Mouse (Mus musculus) kidney, postnatal 25 days (tissue): ENCODE results near the gene Casd1.
"Not testable (repeated sequence)": the region's sequence is repeated elsewhere in the genome, so short reads cannot be mapped to it uniquely, and the experiment has no call there.

ENCODE experiments used
- DNase-seq, 2 experiments: peaks; one replicate each; pipeline ENCODE4 v3.0.0; 2021; ENCODE audit warnings: mixed read lengths in 2 of 2

Gene Casd1

GRCm38 (mm10) chr6:4617911-4618310 is 17.3 kb downstream of the Casd1 start:
- no peak for DNase-seq

DNA sequence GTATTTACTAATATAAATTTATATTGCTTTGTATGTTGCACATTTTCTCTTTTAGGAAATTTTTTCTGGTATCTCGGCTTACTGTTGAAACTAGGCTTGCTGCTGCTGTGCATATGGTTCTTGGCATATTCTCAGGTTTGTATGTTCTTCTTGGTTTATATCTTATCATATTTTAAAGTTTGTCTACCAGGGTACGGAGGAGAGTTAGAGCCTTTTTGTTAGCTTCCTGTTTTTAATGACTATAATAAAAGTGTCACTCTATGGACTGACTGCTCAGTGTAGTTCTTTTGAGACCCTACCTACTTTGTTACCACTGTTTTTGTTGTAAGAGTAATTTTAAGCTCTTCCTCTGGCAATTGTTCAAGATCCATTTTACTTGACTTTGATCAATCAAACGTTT is 30.8 kb downstream of the Casd1 start:
- no peak for DNase-seq

- no peak for DNase-seq
Observed at GRCm38 (mm10) chr6:4633189-4633588, 32.5 kb downstream of the Casd1 start.

DNA sequence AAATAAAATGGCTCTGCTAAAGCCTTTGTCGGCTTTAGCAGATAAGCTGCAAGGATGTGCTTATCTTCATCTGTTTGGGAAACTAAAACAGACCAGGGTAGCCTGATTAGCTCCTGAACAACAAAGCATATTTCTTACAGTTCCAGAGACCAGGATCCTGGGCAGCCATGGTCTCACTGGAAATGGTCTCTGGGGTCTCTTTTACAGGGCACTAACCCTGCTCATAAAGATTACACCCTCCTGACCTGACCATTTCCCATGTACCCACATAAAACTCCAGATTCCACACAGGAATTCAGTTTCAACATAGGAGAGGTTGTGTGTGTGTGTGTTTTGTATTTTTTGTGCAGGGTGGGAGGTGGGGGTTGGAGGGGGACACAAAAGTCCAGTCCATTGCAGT is 34.2 kb downstream of the Casd1 start:
- no peak for DNase-seq

DNA sequence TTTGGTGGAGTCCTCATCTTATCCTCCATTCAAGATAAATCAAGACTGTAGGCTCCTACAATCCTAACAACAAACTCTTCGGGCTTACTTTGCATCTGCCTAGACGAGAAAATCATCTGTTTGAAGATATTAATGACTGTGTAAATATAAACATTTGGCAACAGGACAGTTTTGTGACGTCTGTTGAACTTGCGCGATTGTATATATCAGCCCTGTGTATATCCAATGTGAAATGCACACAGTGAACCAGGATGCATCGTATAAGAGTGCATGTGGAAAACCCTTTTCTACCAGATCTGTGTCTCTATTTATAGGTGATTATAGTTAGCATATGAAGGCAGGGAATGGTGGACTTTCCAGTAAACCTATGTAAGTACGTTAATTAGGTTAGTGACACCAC is 41.4 kb downstream of the Casd1 start:
- DNase-seq = no peak

DNA sequence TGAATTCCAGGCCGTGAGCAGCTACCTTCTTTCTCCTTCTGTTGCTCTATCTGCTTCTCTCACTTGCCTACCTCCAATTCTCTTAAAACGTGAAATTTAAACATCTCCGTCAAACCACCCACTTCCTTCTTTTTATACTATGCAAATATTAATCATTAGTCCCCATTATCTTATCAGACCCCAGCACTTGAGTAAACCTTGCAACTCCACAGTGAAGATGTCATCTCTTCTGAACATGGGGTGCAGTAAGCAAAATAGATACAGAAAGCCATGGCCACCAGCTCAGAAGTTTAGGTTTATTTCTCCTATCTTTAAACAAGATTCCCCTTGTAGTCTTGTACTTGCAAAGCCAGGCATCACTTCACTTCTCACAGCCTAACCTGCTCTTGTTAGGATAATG is 46.7 kb downstream of the Casd1 start:
- DNase-seq = no peak

GRCm38 (mm10) chr6:4652596-4653134 is 52.0 kb downstream of the Casd1 start:
- DNase-seq = no peak

GRCm38 (mm10) chr6:4653741-4654140 is 53.1 kb downstream of the Casd1 start:
- DNase-seq = not testable (repeated sequence)

GRCm38 (mm10) chr6:4655466-4655865 is 54.8 kb downstream of the Casd1 start:
- DNase-seq = no peak

GRCm38 (mm10) chr6:4655924-4656323 is 55.3 kb downstream of the Casd1 start:
- no peak for DNase-seq

DNA sequence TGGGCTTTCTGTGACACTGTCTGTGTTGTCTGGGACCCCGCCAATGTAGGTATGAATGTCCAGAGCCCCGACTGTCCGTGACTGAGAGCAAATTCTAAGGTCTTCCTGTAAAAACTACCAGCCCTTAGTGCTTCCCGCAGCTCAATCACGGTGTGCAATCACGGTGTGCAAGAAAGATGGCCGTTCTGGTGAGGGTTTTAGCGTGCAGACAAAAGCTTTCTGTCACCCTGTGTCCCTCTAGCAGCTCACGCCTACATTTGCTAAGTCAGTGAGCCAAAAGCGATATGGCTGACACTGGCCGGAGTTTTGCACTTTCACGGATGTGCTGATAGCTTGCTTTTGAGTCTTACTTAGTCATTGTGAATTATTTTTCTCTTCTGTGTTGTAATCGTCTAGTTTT is 58.2 kb downstream of the Casd1 start:
- DNase-seq = no peak

GRCm38 (mm10) chr6:4663516-4663915 is 62.9 kb downstream of the Casd1 start:
- no peak for DNase-seq

DNA sequence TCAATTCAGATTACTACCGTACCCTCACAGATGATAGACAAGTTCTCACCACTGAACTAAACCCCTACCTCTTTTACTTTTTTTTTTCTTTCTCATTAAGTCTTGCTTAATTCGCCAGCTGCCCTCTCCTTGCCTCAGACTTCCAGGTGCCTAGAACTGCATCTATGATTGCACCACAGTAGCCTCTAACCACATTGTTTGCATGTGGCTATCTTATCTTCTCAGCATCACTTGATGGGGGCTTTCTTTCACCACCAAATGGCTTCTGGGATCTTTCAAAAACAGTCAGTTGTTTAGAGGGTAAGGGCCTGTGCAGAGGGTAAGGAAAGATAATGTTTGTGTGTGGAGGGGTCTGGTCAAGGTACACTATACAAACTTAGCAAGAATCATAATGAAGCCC is 63.7 kb downstream of the Casd1 start:
- no peak for DNase-seq

DNA sequence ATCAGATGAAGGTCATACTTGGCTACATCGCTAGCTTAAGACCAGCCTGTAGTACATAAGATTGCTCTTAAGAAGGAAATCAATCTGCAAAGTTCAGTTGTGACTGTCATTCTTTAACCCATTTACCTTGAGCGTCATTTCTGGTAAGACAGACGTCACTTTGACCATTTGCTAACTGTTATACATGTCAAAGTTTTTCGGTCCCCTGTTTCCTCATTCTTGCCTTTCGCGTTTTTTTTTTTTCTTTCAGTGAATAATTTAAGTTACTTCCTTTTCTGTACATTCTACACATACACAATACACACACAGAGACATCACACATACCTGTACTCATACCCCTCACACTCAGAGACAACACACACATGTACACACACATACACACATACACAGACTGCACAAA is 64.5 kb downstream of the Casd1 start:
- DNase-seq = no peak

- DNase-seq = no peak
Observed at GRCm38 (mm10) chr6:4677356-4677761, 76.7 kb downstream of the Casd1 start.

DNA sequence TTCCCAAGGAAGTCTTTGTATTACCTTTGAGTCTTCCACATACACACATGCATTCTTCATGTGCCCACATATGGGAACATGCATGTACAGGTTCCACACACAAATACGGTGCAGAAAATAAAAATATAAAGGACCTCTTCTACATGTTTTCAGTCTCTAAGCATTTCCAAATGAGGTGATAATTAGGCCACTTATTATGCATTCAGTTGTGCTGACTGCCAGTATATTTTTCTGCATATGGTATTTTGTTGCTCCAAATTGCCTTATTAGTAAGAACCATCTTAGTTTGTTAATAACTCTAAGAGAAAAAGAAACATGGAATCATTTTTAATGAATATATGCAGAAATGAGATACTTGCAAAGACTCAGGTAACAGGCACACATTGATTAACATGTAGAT is 79.3 kb downstream of the Casd1 start:
- no peak for DNase-seq

- no peak for DNase-seq
Observed at GRCm38 (mm10) chr6:4680576-4680975, 79.9 kb downstream of the Casd1 start.

- DNase-seq = no peak
Observed at GRCm38 (mm10) chr6:4684706-4685340, 84.2 kb downstream of the Casd1 start.

- no peak for DNase-seq
Observed at GRCm38 (mm10) chr6:4690438-4690837, 89.8 kb downstream of the Casd1 start.
